Mouse (Mus musculus) frontal cortex, postnatal 14 days (tissue): ENCODE measurements around the gene Obsl1.

Experiments used
- DNase-seq, 2 experiments: peaks; one replicate each; pipeline ENCODE4 v3.0.0; 2022; ENCODE audit warnings: low spot score in 2 of 2

Gene Obsl1

GRCm38 (mm10) chr1:75456746-75457564, 49.3 kb downstream of the Obsl1 start:
- no peak for DNase-seq

GRCm38 (mm10) chr1:75455948-75456347, 50.3 kb downstream of the Obsl1 start:
- no peak for DNase-seq

GRCm38 (mm10) chr1:75455433-75455832, 50.8 kb downstream of the Obsl1 start:
- no peak for DNase-seq

- DNase-seq, result no peak
These were observed 54.4 kb downstream of the Obsl1 start for GRCm38 (mm10) chr1:75451900-75452299.

- DNase-seq, result no peak
These were observed 55.8 kb downstream of the Obsl1 start, which contains the start of gene Asic4 for GRCm38 (mm10) chr1:75450314-75451005. Asic4 (plus strand) TSS chr1:75450436.

- no peak for DNase-seq
These were observed 56.7 kb downstream of the Obsl1 start for GRCm38 (mm10) chr1:75449377-75450135.

GRCm38 (mm10) chr1:75448937-75449336, 57.3 kb downstream of the Obsl1 start:
- no peak for DNase-seq

GRCm38 (mm10) chr1:75448052-75448431, 58.2 kb downstream of the Obsl1 start:
- DNase-seq, result no peak

GRCm38 (mm10) chr1:75447265-75448051, 58.8 kb downstream of the Obsl1 start:
- DNase-seq, result no peak

- no peak for DNase-seq
These were observed 59.6 kb downstream of the Obsl1 start for GRCm38 (mm10) chr1:75446656-75447055.

GRCm38 (mm10) chr1:75445751-75446611, 60.3 kb downstream of the Obsl1 start:
- DNase-seq, result peak in 1 of 2 experiments; percentile 62

- DNase-seq, result no peak
These were observed 61.0 kb downstream of the Obsl1 start for GRCm38 (mm10) chr1:75445141-75445701.

- no peak for DNase-seq
These were observed 62.0 kb downstream of the Obsl1 start for GRCm38 (mm10) chr1:75444208-75444607.

GRCm38 (mm10) chr1:75443247-75444024, 62.8 kb downstream of the Obsl1 start:
- no peak for DNase-seq

GRCm38 (mm10) chr1:75442811-75443210, 63.4 kb downstream of the Obsl1 start:
- DNase-seq, result no peak

- no peak for DNase-seq
These were observed 64.1 kb downstream of the Obsl1 start for GRCm38 (mm10) chr1:75442171-75442570.

GRCm38 (mm10) chr1:75441471-75441996, 64.7 kb downstream of the Obsl1 start:
- DNase-seq, result no peak

- no peak for DNase-seq
These were observed 65.6 kb downstream of the Obsl1 start for GRCm38 (mm10) chr1:75440661-75441060.

GRCm38 (mm10) chr1:75438782-75439181, 67.5 kb downstream of the Obsl1 start:
- DNase-seq, result no peak
